Mouse (Mus musculus) forebrain, embryonic 13.5 days (tissue): ENCODE measurements around the gene Drd4. TPM values are rescaled to one million over a fixed set of nuclear protein-coding genes. Genes with fewer than 3 reads are reported as not detected.
A peak's percentile ranks its signal among the peaks of the same experiment; 100 is the strongest.

Experiments used
- ATAC-seq: fragments of 200-750 bp; cut with Nextera tagmentation; 2 replicates; pipeline ENCODE4 v1.8.0; 2017
- H3K27ac ChIP-seq: fragments of 300-500 bp; sonication (generic); 2 replicates; pipeline ENCODE4 v1.5.1; 2015; ENCODE audit warnings: inconsistent platforms, mild to moderate bottlenecking, moderate library complexity
- H3K27me3 ChIP-seq: fragments of 300-500 bp; sonication (generic); 2 replicates; pipeline ENCODE4 v1.6.1; 2015; ENCODE audit warnings: mild to moderate bottlenecking, inconsistent platforms
- H3K36me3 ChIP-seq: fragments of 300-500 bp; sonication (generic); 2 replicates; pipeline ENCODE4 v1.6.1; 2015; ENCODE audit warnings: mild to moderate bottlenecking, inconsistent platforms; ENCODE audit not compliant: poor library complexity, severe bottlenecking
- H3K4me1 ChIP-seq: fragments of 300-500 bp; sonication (generic); 2 replicates; pipeline ENCODE4 v1.6.1; 2015; ENCODE audit warnings: inconsistent platforms
- H3K4me2 ChIP-seq: fragments of 300-500 bp; sonication (generic); 2 replicates; pipeline ENCODE4 v1.6.1; 2015; ENCODE audit warnings: inconsistent platforms, mild to moderate bottlenecking, moderate library complexity
- H3K4me3 ChIP-seq: fragments of 300-500 bp; sonication (generic); 2 replicates; pipeline ENCODE4 v1.5.1; 2015; ENCODE audit warnings: mild to moderate bottlenecking, inconsistent platforms
- H3K9ac ChIP-seq: fragments of 300-500 bp; sonication (generic); 2 replicates; pipeline ENCODE4 v1.6.1; 2015; ENCODE audit warnings: mild to moderate bottlenecking, inconsistent platforms
- H3K9me3 ChIP-seq: fragments of 300-500 bp; sonication (generic); replicated peaks from 2 replicates; pipeline ENCODE4 v1.6.1; 2016; ENCODE audit warnings: inconsistent platforms
- WGBS: fragments of 180-500 bp; shearing (Covaris S2); methylation state at CpG from one replicate; pipeline ENCODE4 v1.1.7; 2015; 5-methylcytosine and 5-hydroxymethylcytosine counted together
- polyA plus RNA-seq: library from polyadenylated mRNA; unstranded; fragments of >200 nt; fragmentation: Nextera tagmentation; extraction: Ambion mirVana; gene quantifications from 2 replicates; pipeline ENCODE4 v1.2.1, GENCODE M21; 2015

Drd4 gene
- polyA plus RNA-seq, 1 experiment from 2014 or later = 0.70 TPM

GRCm38 (mm10) chr7:141297926-141298650 lies 6.3 kb downstream of the Drd4 start:
- H3K4me2 ChIP-seq = no peak overlapping the region
- H3K9ac ChIP-seq = no peak overlapping the region
- H3K36me3 ChIP-seq = peaks cover 62% of the 10 kb centered on the region
- H3K27ac ChIP-seq = no peak overlapping the region
- 86% methylated on average over 3 of the region's 3 CpGs for WGBS
- peaks cover 13% of the 10 kb centered on the region for H3K4me1 ChIP-seq
- ATAC-seq = no peak
- H3K4me3 ChIP-seq = no peak overlapping the region
- no peaks in the 10 kb centered on the region for H3K9me3 ChIP-seq
- H3K27me3 ChIP-seq = peaks cover 31% of the 10 kb centered on the region

GRCm38 (mm10) chr7:141299175-141299574 lies 7.4 kb downstream of the Drd4 start:
- Histone ChIP-seq H3K4me1 (peaks cover 4% of the 10 kb centered on the region), H3K4me3 (no peak overlapping the region), H3K4me2 (no peak overlapping the region), H3K27me3 (peaks cover 20% of the 10 kb centered on the region), H3K36me3 (peaks cover 72% of the 10 kb centered on the region), H3K9ac (no peak overlapping the region), H3K9me3 (no peaks in the 10 kb centered on the region), H3K27ac (no peak overlapping the region)
- no peak for ATAC-seq
- 97% methylated on average over 8 of the region's 8 CpGs for WGBS

- 98% methylated on average over 9 of the region's 9 CpGs for WGBS
These were observed 9.6 kb downstream of the Drd4 start for GRCm38 (mm10) chr7:141301386-141301785.

GRCm38 (mm10) chr7:141302702-141303268 lies 11.0 kb downstream of the Drd4 start:
- no peak overlapping the region for H3K27ac ChIP-seq
- peaks cover 94% of the 10 kb centered on the region for H3K36me3 ChIP-seq
- 65% methylated on average over 1 of the region's 1 CpGs for WGBS
- no peak overlapping the region for H3K9ac ChIP-seq
- no peaks in the 10 kb centered on the region for H3K4me1 ChIP-seq
- no peaks in the 10 kb centered on the region for H3K9me3 ChIP-seq
- H3K4me3 ChIP-seq = no peak overlapping the region
- H3K27me3 ChIP-seq = no peaks in the 10 kb centered on the region
- no peak for ATAC-seq
- no peak overlapping the region for H3K4me2 ChIP-seq

More at GRCm38 (mm10) chr7:141301386-141301785, 9.6 kb downstream of the Drd4 start:
- Histone ChIP-seq H3K27ac (no peak overlapping the region), H3K4me2 (no peak overlapping the region), H3K9me3 (no peaks in the 10 kb centered on the region), H3K4me3 (no peak overlapping the region), H3K9ac (no peak overlapping the region), H3K27me3 (no peaks in the 10 kb centered on the region), H3K36me3 (peaks cover 94% of the 10 kb centered on the region), H3K4me1 (no peaks in the 10 kb centered on the region)
- no peak for ATAC-seq

GRCm38 (mm10) chr7:141304537-141304936 lies 12.7 kb downstream of the Drd4 start:
- H3K4me3 ChIP-seq = no peak overlapping the region
- H3K9me3 ChIP-seq = no peaks in the 10 kb centered on the region
- no peak overlapping the region for H3K27ac ChIP-seq
- no peak for ATAC-seq
- H3K4me2 ChIP-seq = no peak overlapping the region
- peaks cover 98% of the 10 kb centered on the region for H3K36me3 ChIP-seq
- no peak overlapping the region for H3K9ac ChIP-seq
- 93% methylated on average over 4 of the region's 4 CpGs for WGBS
- H3K27me3 ChIP-seq = no peaks in the 10 kb centered on the region
- no peaks in the 10 kb centered on the region for H3K4me1 ChIP-seq

GRCm38 (mm10) chr7:141314416-141314815 lies 22.6 kb downstream of the Drd4 start:
- Histone ChIP-seq H3K36me3 (peaks cover 99% of the 10 kb centered on the region), H3K4me1 (no peaks in the 10 kb centered on the region), H3K9ac (no peak overlapping the region), H3K4me2 (no peak overlapping the region), H3K4me3 (no peak overlapping the region), H3K27ac (no peak overlapping the region), H3K9me3 (no peaks in the 10 kb centered on the region), H3K27me3 (no peaks in the 10 kb centered on the region)
- WGBS = 94% methylated on average over 2 of the region's 2 CpGs
- ATAC-seq = no peak

- 87% methylated on average over 8 of the region's 8 CpGs for WGBS
- H3K9me3 ChIP-seq = no peaks in the 10 kb centered on the region
- no peak overlapping the region for H3K4me3 ChIP-seq
- H3K27ac ChIP-seq = no peak overlapping the region
- no peaks in the 10 kb centered on the region for H3K27me3 ChIP-seq
- ATAC-seq = no peak
- H3K4me1 ChIP-seq = no peaks in the 10 kb centered on the region
- H3K9ac ChIP-seq = no peak overlapping the region
- H3K4me2 ChIP-seq = no peak overlapping the region
- peaks cover 98% of the 10 kb centered on the region for H3K36me3 ChIP-seq
These were observed 23.3 kb downstream of the Drd4 start for GRCm38 (mm10) chr7:141315076-141315475.

GRCm38 (mm10) chr7:141315974-141316373 lies 24.2 kb downstream of the Drd4 start:
- Histone ChIP-seq H3K4me3 (no peak overlapping the region), H3K27ac (no peak overlapping the region), H3K4me2 (no peak overlapping the region), H3K9me3 (no peaks in the 10 kb centered on the region), H3K36me3 (peaks cover 98% of the 10 kb centered on the region), H3K4me1 (no peaks in the 10 kb centered on the region), H3K9ac (no peak overlapping the region), H3K27me3 (no peaks in the 10 kb centered on the region)
- ATAC-seq = no peak
- 76% methylated on average over 5 of the region's 5 CpGs for WGBS

GRCm38 (mm10) chr7:141317619-141318132 lies 25.9 kb downstream of the Drd4 start:
- no peak for ATAC-seq
- 86% methylated on average over 1 of the region's 1 CpGs for WGBS
- H3K9me3 ChIP-seq = no peaks in the 10 kb centered on the region
- no peak overlapping the region for H3K4me2 ChIP-seq
- no peak overlapping the region for H3K4me3 ChIP-seq
- H3K27me3 ChIP-seq = no peaks in the 10 kb centered on the region
- no peak overlapping the region for H3K27ac ChIP-seq
- no peaks in the 10 kb centered on the region for H3K4me1 ChIP-seq
- H3K9ac ChIP-seq = no peak overlapping the region
- peaks cover 98% of the 10 kb centered on the region for H3K36me3 ChIP-seq

- 76% methylated on average over 2 of the region's 2 CpGs for WGBS
- ATAC-seq = no peak
- H3K4me3 ChIP-seq = no peak overlapping the region
- H3K9ac ChIP-seq = no peak overlapping the region
- peaks cover 98% of the 10 kb centered on the region for H3K36me3 ChIP-seq
- H3K27ac ChIP-seq = no peak overlapping the region
- no peaks in the 10 kb centered on the region for H3K9me3 ChIP-seq
- H3K27me3 ChIP-seq = no peaks in the 10 kb centered on the region
- peaks cover 2% of the 10 kb centered on the region for H3K4me1 ChIP-seq
- H3K4me2 ChIP-seq = no peak overlapping the region
These were observed 27.6 kb downstream of the Drd4 start for GRCm38 (mm10) chr7:141319446-141319845.

- no peak for ATAC-seq
- Histone ChIP-seq H3K9ac (no peak overlapping the region), H3K4me2 (peak overlapping the region; percentile 26; the same call in 1 of the 2 replicates), H3K27me3 (no peaks in the 10 kb centered on the region), H3K4me3 (no peak overlapping the region), H3K4me1 (peaks cover 35% of the 10 kb centered on the region), H3K9me3 (no peaks in the 10 kb centered on the region), H3K36me3 (peaks cover 46% of the 10 kb centered on the region), H3K27ac (no peak overlapping the region)
- 88% methylated on average over 1 of the region's 1 CpGs for WGBS
These were observed 32.9 kb downstream of the Drd4 start for GRCm38 (mm10) chr7:141324686-141325085.

- peak overlapping the region; percentile 85 for H3K4me2 ChIP-seq
- WGBS = 5% methylated on average over 32 of the region's 35 CpGs
- ATAC-seq = peak; percentile 34
These were observed 35.0 kb downstream of the Drd4 start for GRCm38 (mm10) chr7:141326546-141327446.

More at GRCm38 (mm10) chr7:141326546-141327446, 35.0 kb downstream of the Drd4 start:
- H3K27me3 ChIP-seq = no peaks in the 10 kb centered on the region
- H3K9ac ChIP-seq = peak overlapping the region; percentile 86
- no peaks in the 10 kb centered on the region for H3K9me3 ChIP-seq
- peaks cover 35% of the 10 kb centered on the region for H3K4me1 ChIP-seq
- peak overlapping the region; percentile 61 for H3K4me3 ChIP-seq
- H3K36me3 ChIP-seq = peaks cover 26% of the 10 kb centered on the region
- peak overlapping the region; percentile 99 for H3K27ac ChIP-seq
